Mouse (Mus musculus) liver, embryonic 13.5 days (tissue): ENCODE data around the gene Hoxd3. TPM values are rescaled to one million over a fixed set of nuclear protein-coding genes. Genes with fewer than 3 reads are reported as not detected.

Experiments used
- ATAC-seq: fragments of 200-750 bp; cut with Nextera tagmentation; 2 replicates; pipeline ENCODE4 v1.8.0; 2017; ENCODE audit warnings: low read depth, mild to moderate bottlenecking, moderate number of reproducible peaks, moderate library complexity
- DNase-seq: peaks from one replicate; pipeline ENCODE4 v3.0.0; 2022
- H3K27ac ChIP-seq: fragments of 300-500 bp; sonication (generic); 2 replicates; pipeline ENCODE4 v1.5.1; 2015; ENCODE audit warnings: moderate library complexity, mild to moderate bottlenecking, inconsistent platforms
- H3K27me3 ChIP-seq: fragments of 300-500 bp; sonication (generic); 2 replicates; pipeline ENCODE4 v1.6.1; 2015; ENCODE audit warnings: mild to moderate bottlenecking, inconsistent platforms
- H3K36me3 ChIP-seq: fragments of 300-500 bp; sonication (generic); 2 replicates; pipeline ENCODE4 v1.6.1; 2015; ENCODE audit warnings: mild to moderate bottlenecking, inconsistent platforms
- H3K4me1 ChIP-seq: fragments of 300-500 bp; sonication (generic); replicated peaks from 2 replicates; pipeline ENCODE4 v1.6.1; 2015; ENCODE audit warnings: inconsistent platforms
- H3K4me2 ChIP-seq: fragments of 300-500 bp; sonication (generic); 2 replicates; pipeline ENCODE4 v1.6.1; 2015; ENCODE audit warnings: inconsistent platforms, mild to moderate bottlenecking, moderate library complexity
- H3K4me3 ChIP-seq: fragments of 300-500 bp; sonication (generic); replicated peaks from 2 replicates; pipeline ENCODE4 v1.5.1; 2015; ENCODE audit warnings: mild to moderate bottlenecking, inconsistent platforms
- H3K9ac ChIP-seq: fragments of 300-500 bp; sonication (generic); 2 replicates; pipeline ENCODE4 v1.6.1; 2015; ENCODE audit warnings: mild to moderate bottlenecking, inconsistent platforms
- H3K9me3 ChIP-seq: fragments of 300-500 bp; sonication (generic); replicated peaks from 2 replicates; pipeline ENCODE4 v1.6.1; 2016; ENCODE audit warnings: inconsistent platforms
- WGBS: fragments of 180-500 bp; shearing (Covaris S2); methylation state at CpG from one replicate; pipeline ENCODE4 v1.1.7; 2015; ENCODE audit not compliant: insufficient replicate concordance; 5-methylcytosine and 5-hydroxymethylcytosine counted together
- polyA plus RNA-seq: library from polyadenylated mRNA; unstranded; fragments of >200 nt; fragmentation: Nextera tagmentation; extraction: Ambion mirVana; gene quantifications from 2 replicates; pipeline ENCODE4 v1.2.1, GENCODE M21; 2015

Gene Hoxd3
- polyA plus RNA-seq, 1 experiment from 2014 or later: 0.16 TPM

DNA sequence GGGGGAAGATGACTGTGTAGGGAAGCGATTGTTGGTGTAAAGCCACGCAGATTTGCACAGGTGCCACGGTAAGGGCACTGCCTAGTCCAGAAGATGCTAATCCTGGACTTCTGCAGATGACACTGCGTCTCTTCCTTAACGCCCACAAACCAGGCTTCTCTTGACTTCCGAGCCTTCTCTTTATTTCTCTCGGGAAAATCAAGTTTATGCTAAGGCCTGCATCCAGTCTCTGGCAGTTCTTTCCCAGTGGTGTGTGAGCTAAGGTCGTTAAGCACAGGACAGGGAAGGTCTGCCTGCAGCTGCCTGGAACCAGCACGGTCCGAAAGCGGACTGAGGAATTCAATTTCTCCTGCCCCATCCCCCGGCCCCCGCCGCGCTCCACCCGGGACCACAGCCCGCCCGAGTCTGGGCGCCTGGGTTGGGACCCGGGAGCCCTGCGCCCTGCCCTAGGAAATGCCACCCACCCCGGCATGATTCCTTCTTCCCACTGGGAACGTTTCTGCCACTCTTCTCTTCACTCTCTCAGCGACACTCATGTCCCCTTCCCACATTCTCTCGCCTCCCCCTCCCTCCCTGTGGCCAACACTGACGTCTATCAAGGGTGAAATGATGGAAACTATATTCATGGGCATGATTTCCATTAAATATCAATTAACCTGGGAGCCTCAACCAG lies 7.9 kb upstream of the Hoxd3 start:
- Histone ChIP-seq H3K9me3 (no peaks in the 10 kb centered on the region), H3K36me3 (no peaks in the 10 kb centered on the region), H3K4me1 (peaks cover 13% of the 10 kb centered on the region), H3K27me3 (peaks cover 99% of the 10 kb centered on the region), H3K9ac (no peak overlapping the region), H3K4me3 (no peak overlapping the region), H3K4me2 (no peak overlapping the region), H3K27ac (no peak overlapping the region)
- WGBS: 5% methylated on average over 26 of the region's 26 CpGs
- ATAC-seq (no peak), DNase-seq (no peak)

GRCm38 (mm10) chr2:74704393-74704998 lies 7.2 kb upstream of the Hoxd3 start, which contains the start of gene Hoxd8:
Hoxd8 (plus strand) TSS chr2:74704615.
- no peak within 1 kb of the TSS for H3K27ac ChIP-seq

GRCm38 (mm10) chr2:74704999-74705466 lies 6.7 kb upstream of the Hoxd3 start:
- no peak for DNase-seq
- ATAC-seq: no peak
- peaks cover 99% of the 10 kb centered on the region for H3K27me3 ChIP-seq
- 0% methylated on average over 25 of the region's 66 CpGs for WGBS
- no peaks in the 10 kb centered on the region for H3K36me3 ChIP-seq
- H3K4me1 ChIP-seq: peaks cover 13% of the 10 kb centered on the region
- no peak overlapping the region for H3K9ac ChIP-seq
- H3K27ac ChIP-seq: no peak overlapping the region
- peak overlapping the region; percentile 50 for H3K4me3 ChIP-seq
- peak overlapping the region; percentile 61 for H3K4me2 ChIP-seq
- H3K9me3 ChIP-seq: no peaks in the 10 kb centered on the region

More at GRCm38 (mm10) chr2:74704393-74704998, 7.2 kb upstream of the Hoxd3 start, which contains the start of gene Hoxd8:
- Histone ChIP-seq H3K4me1 (peaks cover 13% of the 10 kb centered on the region), H3K4me3 (peak within 1 kb of the TSS; percentile 50), H3K27me3 (peaks cover 99% of the 10 kb centered on the region), H3K4me2 (peak within 1 kb of the TSS; percentile 61), H3K9me3 (no peaks in the 10 kb centered on the region), H3K36me3 (no peaks in the 10 kb centered on the region), H3K9ac (no peak within 1 kb of the TSS)
- WGBS: 2% methylated on average over 37 of the region's 52 CpGs
- DNase-seq (no peak), ATAC-seq (no peak)

GRCm38 (mm10) chr2:74705467-74706089 lies 6.1 kb upstream of the Hoxd3 start:
- Histone ChIP-seq H3K36me3 (no peaks in the 10 kb centered on the region), H3K9ac (no peak overlapping the region), H3K4me1 (peaks cover 13% of the 10 kb centered on the region), H3K4me3 (peak overlapping the region; percentile 50), H3K4me2 (peak overlapping the region; percentile 61), H3K27ac (no peak overlapping the region), H3K27me3 (peaks cover 99% of the 10 kb centered on the region), H3K9me3 (no peaks in the 10 kb centered on the region)
- 1% methylated on average over 68 of the region's 85 CpGs for WGBS
- no peak for ATAC-seq
- no peak for DNase-seq

DNA sequence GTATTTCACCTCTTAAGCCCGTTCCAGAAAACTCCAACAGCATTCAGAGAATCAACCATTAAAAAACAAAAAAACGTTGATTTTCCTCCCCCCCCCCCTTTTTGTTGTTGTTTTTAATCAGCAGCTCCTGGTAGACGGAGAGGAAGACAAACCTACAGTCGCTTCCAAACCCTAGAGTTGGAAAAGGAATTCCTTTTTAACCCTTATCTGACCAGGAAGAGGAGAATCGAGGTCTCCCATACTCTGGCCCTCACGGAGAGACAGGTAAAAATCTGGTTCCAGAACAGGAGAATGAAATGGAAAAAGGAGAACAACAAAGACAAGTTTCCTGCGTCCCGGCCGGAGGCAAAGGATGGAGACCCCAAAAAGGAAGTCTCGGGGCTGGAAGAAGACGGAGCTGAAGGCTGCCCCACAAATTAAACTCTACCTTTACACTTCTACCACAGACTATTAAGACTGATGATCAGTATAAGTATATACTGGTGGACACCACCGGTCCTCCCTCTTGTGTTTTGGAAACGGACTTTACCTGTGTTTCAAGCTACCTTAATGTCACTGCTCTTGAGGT lies 5.2 kb upstream of the Hoxd3 start:
- H3K4me3 ChIP-seq: no peak overlapping the region
- DNase-seq (no peak), ATAC-seq (no peak)
- no peak overlapping the region for H3K4me2 ChIP-seq
- H3K27ac ChIP-seq: no peak overlapping the region
- 5% methylated on average over 13 of the region's 13 CpGs for WGBS
- no peaks in the 10 kb centered on the region for H3K36me3 ChIP-seq
- no peak overlapping the region for H3K9ac ChIP-seq
- H3K4me1 ChIP-seq: peaks cover 13% of the 10 kb centered on the region
- peaks cover 99% of the 10 kb centered on the region for H3K27me3 ChIP-seq
- no peaks in the 10 kb centered on the region for H3K9me3 ChIP-seq

GRCm38 (mm10) chr2:74707599-74707998 lies 4.1 kb upstream of the Hoxd3 start:
- Histone ChIP-seq H3K9me3 (no peaks in the 10 kb centered on the region), H3K4me2 (no peak overlapping the region), H3K27me3 (peaks cover 99% of the 10 kb centered on the region), H3K36me3 (no peaks in the 10 kb centered on the region), H3K27ac (no peak overlapping the region), H3K4me3 (no peak overlapping the region), H3K9ac (no peak overlapping the region), H3K4me1 (peaks cover 13% of the 10 kb centered on the region)
- DNase-seq: no peak
- ATAC-seq: no peak
- 16% methylated on average over 7 of the region's 7 CpGs for WGBS

- no peak for DNase-seq
Measured at GRCm38 (mm10) chr2:74708676-74709075, 3.1 kb upstream of the Hoxd3 start.

GRCm38 (mm10) chr2:74709465-74710419 lies 2.0 kb upstream of the Hoxd3 start:
- no peak overlapping the region for H3K4me3 ChIP-seq
- H3K4me1 ChIP-seq: peaks cover 11% of the 10 kb centered on the region
- 15% methylated on average over 5 of the region's 5 CpGs for WGBS
- no peaks in the 10 kb centered on the region for H3K36me3 ChIP-seq
- DNase-seq: no peak
- no peaks in the 10 kb centered on the region for H3K9me3 ChIP-seq
- no peak overlapping the region for H3K9ac ChIP-seq
- H3K27me3 ChIP-seq: peaks cover 99% of the 10 kb centered on the region
- no peak for ATAC-seq
- no peak overlapping the region for H3K27ac ChIP-seq
- H3K4me2 ChIP-seq: no peak overlapping the region

More at GRCm38 (mm10) chr2:74708676-74709075, 3.1 kb upstream of the Hoxd3 start:
- Histone ChIP-seq H3K4me3 (no peak overlapping the region), H3K36me3 (no peaks in the 10 kb centered on the region), H3K9ac (no peak overlapping the region), H3K9me3 (no peaks in the 10 kb centered on the region), H3K27me3 (peaks cover 99% of the 10 kb centered on the region), H3K4me2 (no peak overlapping the region), H3K27ac (no peak overlapping the region), H3K4me1 (peaks cover 13% of the 10 kb centered on the region)
- no peak for ATAC-seq
- WGBS: 42% methylated on average over 4 of the region's 4 CpGs

DNA sequence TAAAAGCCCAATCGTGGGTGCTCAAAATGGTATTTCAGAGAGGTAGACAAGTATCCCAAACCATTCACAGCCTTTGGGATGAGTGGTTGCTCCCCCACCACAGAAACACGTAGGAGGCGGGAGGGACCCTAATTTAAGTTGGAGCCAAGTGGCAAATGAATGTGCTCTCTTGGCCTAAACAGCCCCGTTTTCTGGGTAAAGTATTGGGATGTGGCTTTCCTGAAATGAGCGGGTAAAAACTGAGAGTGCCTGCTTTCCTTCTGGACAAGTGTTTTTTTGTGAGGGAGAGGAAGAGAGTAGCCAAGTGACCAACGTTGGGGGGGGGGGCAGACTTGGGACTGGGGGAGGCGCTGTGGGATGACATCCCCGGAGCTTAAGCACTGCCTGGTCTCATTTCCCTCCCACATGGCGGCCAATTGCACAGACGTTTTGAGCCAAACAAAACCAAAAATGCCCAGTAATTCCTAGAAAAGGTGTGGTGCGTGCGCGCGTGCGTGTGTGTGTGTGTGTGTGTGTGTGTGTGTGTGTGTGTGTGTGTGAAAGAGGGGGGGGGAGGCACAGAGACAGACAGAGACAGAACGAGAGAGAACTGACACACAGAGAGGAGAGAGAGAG lies 691 bp upstream of the Hoxd3 start:
- H3K27me3 ChIP-seq: peaks cover 99% of the 10 kb centered on the region
- 3% methylated on average over 16 of the region's 16 CpGs for WGBS
- H3K4me2 ChIP-seq: no peak overlapping the region
- H3K36me3 ChIP-seq: no peaks in the 10 kb centered on the region
- H3K9me3 ChIP-seq: no peaks in the 10 kb centered on the region
- no peak overlapping the region for H3K9ac ChIP-seq
- DNase-seq (no peak), ATAC-seq (no peak)
- H3K4me3 ChIP-seq: no peak overlapping the region
- H3K27ac ChIP-seq: no peak overlapping the region
- no peaks in the 10 kb centered on the region for H3K4me1 ChIP-seq
